Mouse (Mus musculus): ENCODE data around the gene Gpr160.
"Not testable (repeated sequence)": the region's sequence is repeated elsewhere in the genome, so short reads cannot be mapped to it uniquely, and the experiment has no call there.

The Gpr160 gene

GRCm38 (mm10) chr3:30855604-30856458 lies at the start of gene Gpr160:
TSS of gene Gpr160 (plus strand) at chr3:30855950.
- DNase-seq: peak; percentile 25

GRCm38 (mm10) chr3:30812881-30813280 lies 42.9 kb upstream of the Gpr160 start:
- no peak for DNase-seq

GRCm38 (mm10) chr3:30818630-30819125 lies 37.1 kb upstream of the Gpr160 start:
- no peak for DNase-seq

- DNase-seq: no peak
These were observed 33.6 kb upstream of the Gpr160 start for GRCm38 (mm10) chr3:30822163-30822562.

- DNase-seq: no peak
These were observed 29.7 kb upstream of the Gpr160 start for GRCm38 (mm10) chr3:30826069-30826468.

GRCm38 (mm10) chr3:30831848-30832606 lies 23.7 kb upstream of the Gpr160 start:
- no peak for DNase-seq

GRCm38 (mm10) chr3:30833254-30833653 lies 22.5 kb upstream of the Gpr160 start:
- DNase-seq: no peak

GRCm38 (mm10) chr3:30845755-30846154 lies 10.0 kb upstream of the Gpr160 start:
- DNase-seq: no peak

- no peak for DNase-seq
These were observed 8.3 kb upstream of the Gpr160 start for GRCm38 (mm10) chr3:30847413-30847812.

- DNase-seq: no peak
These were observed 4.3 kb upstream of the Gpr160 start for GRCm38 (mm10) chr3:30851422-30851821.

GRCm38 (mm10) chr3:30853596-30853995 lies 2.2 kb upstream of the Gpr160 start:
- DNase-seq: no peak

GRCm38 (mm10) chr3:30859599-30859998 lies 3.8 kb downstream of the Gpr160 start:
- DNase-seq: not testable (repeated sequence)

- no peak for DNase-seq
These were observed 5.0 kb downstream of the Gpr160 start for GRCm38 (mm10) chr3:30860705-30861104.

- no peak for DNase-seq
These were observed 8.1 kb downstream of the Gpr160 start for GRCm38 (mm10) chr3:30863712-30864435.

GRCm38 (mm10) chr3:30864640-30865039 lies 8.9 kb downstream of the Gpr160 start:
- DNase-seq: no peak

- no peak for DNase-seq
These were observed 12.4 kb downstream of the Gpr160 start for GRCm38 (mm10) chr3:30868176-30868575.

- DNase-seq: no peak
These were observed 12.9 kb downstream of the Gpr160 start for GRCm38 (mm10) chr3:30868625-30869024.

GRCm38 (mm10) chr3:30869995-30870394 lies 14.2 kb downstream of the Gpr160 start:
- DNase-seq: no peak

GRCm38 (mm10) chr3:30876709-30877108 lies 21.0 kb downstream of the Gpr160 start:
- no peak for DNase-seq

GRCm38 (mm10) chr3:30887449-30887848 lies 31.7 kb downstream of the Gpr160 start:
- no peak for DNase-seq

GRCm38 (mm10) chr3:30889014-30889413 lies 33.3 kb downstream of the Gpr160 start:
- no peak for DNase-seq

- DNase-seq: no peak
These were observed 41.0 kb downstream of the Gpr160 start for GRCm38 (mm10) chr3:30896721-30897120.

GRCm38 (mm10) chr3:30899407-30899806 lies 43.7 kb downstream of the Gpr160 start:
- DNase-seq: no peak
